30 mouse cellular contexts compared by ENCODE assay signal in genomic region chr13:56236194-56236593, GRCm38 (mm10). TPM values are rescaled to one million over a fixed set of nuclear protein-coding genes. Genes with fewer than 3 reads are reported as not detected.
DNase-seq lines count a peak whose midpoint lies in the region; ATAC-seq and TF ChIP-seq lines count a peak whose summit lies in the region.
"Had no signal": no experiment of that assay in that cellular context is flagged by ENCODE, and none has a peak within 500 bp of the region (broad histone marks: within the 10 kb centered on the region; RNA-seq: fewer than 3 reads in every experiment).

No protein-coding gene starts in this region.

- DNase-seq in ES-CJ7 (ENCODE audit: low read depth, low spot score): peak; percentile 58
- peak; percentile 56 for DNase-seq in R1 (ENCODE audit: low read depth, low spot score)
- DNase-seq in ZHBTc4 (ENCODE audit: low read depth, low spot score): peak; percentile 63
- DNase-seq in adrenal gland, adult 8-10 months: no peak
- DNase-seq: adrenal gland, adult 2 months; adrenal gland, postnatal 10 days; adrenal gland, postnatal 14 days; adrenal gland, postnatal 25 days; adrenal gland, postnatal 36 days; B cell, adult 2 months; cerebellum, adult 11 months; cerebellum, adult 11-12 months; cerebellum, adult 18-20 months; cerebellum, adult 2 months; cerebellum, adult 8-10 months; cerebellum, adult 9-10 months; cerebellum, adult 9-11 months had no signal

- no peak for ATAC-seq in neural tube, embryonic 15.5 days (ENCODE audit: low FRiP score)
- no peak for ATAC-seq in liver, embryonic 12.5 days
- ATAC-seq in midbrain, embryonic 15.5 days (replicated peaks): no peak
- ATAC-seq: activated CD4-positive, CD25-positive, alpha-beta regulatory T cell, adult 4 months; CD4-positive, CD25-positive, alpha-beta regulatory T cell, adult 4 months; Patski had no signal

- peak; percentile 72; the same call in 1 of the 2 replicates for TF ChIP-seq EP300 in ES-Bruce4 (IDR thresholded peaks at IDR 0.05; ENCODE audit: insufficient read depth, low read depth, low read length)

- no peak overlapping the region for H3K4me3 ChIP-seq in ES-Bruce4 (ENCODE audit: low read depth, low read length)
- no peak overlapping the region for H3K4me3 ChIP-seq in neural tube, embryonic 15.5 days (replicated peaks)
- H3K4me3 ChIP-seq in liver, embryonic 12.5 days: no peak overlapping the region
- H3K4me3 ChIP-seq in midbrain, embryonic 15.5 days: no peak overlapping the region

- 27% methylated on average over 7 of the region's 7 CpGs for WGBS in neural tube, embryonic 15.5 days
- WGBS in liver, embryonic 12.5 days (ENCODE audit: insufficient replicate concordance): 29% methylated on average over 7 of the region's 7 CpGs
- 10% methylated on average over 7 of the region's 7 CpGs for WGBS in midbrain, embryonic 15.5 days

- H3K9ac ChIP-seq in ES-Bruce4 (ENCODE audit: low read depth, poor library complexity, severe bottlenecking): no peak overlapping the region
- no peak overlapping the region for H3K9ac ChIP-seq in neural tube, embryonic 15.5 days (replicated peaks)
- H3K9ac ChIP-seq in liver, embryonic 12.5 days: no peak overlapping the region
- H3K9ac ChIP-seq in midbrain, embryonic 15.5 days: no peak overlapping the region

- H3K27ac ChIP-seq in ES-Bruce4 (ENCODE audit: insufficient read depth, low read length): no peak overlapping the region
- no peak overlapping the region for H3K27ac ChIP-seq in neural tube, embryonic 15.5 days (replicated peaks)
- H3K27ac ChIP-seq in liver, embryonic 12.5 days: no peak overlapping the region
- no peak overlapping the region for H3K27ac ChIP-seq in midbrain, embryonic 15.5 days

- TF ChIP-seq CTCF in ES-Bruce4 (IDR thresholded peaks at IDR 0.05; ENCODE audit: low read depth, low read length): no peak

- H3K27me3 ChIP-seq in ES-Bruce4 (ENCODE audit: control insufficient read depth, insufficient read depth, low read length, poor library complexity, severe bottlenecking): no peaks in the 10 kb centered on the region
- H3K27me3 ChIP-seq in neural tube, embryonic 15.5 days (replicated peaks): peaks cover 60% of the 10 kb centered on the region
- H3K27me3 ChIP-seq in liver, embryonic 12.5 days (replicated peaks): peaks cover 34% of the 10 kb centered on the region
- H3K27me3 ChIP-seq in midbrain, embryonic 15.5 days (replicated peaks): peaks cover 50% of the 10 kb centered on the region
- H3K27me3 ChIP-seq: CH12.LX had no signal

- H3K4me1 ChIP-seq in ES-Bruce4 (ENCODE audit: control insufficient read depth, insufficient read depth, low read length): peaks cover 2% of the 10 kb centered on the region
- no peaks in the 10 kb centered on the region for H3K4me1 ChIP-seq in neural tube, embryonic 15.5 days
- H3K4me1 ChIP-seq in liver, embryonic 12.5 days: no peaks in the 10 kb centered on the region
- H3K4me1 ChIP-seq in midbrain, embryonic 15.5 days: peaks cover 7% of the 10 kb centered on the region

- H3K9me3 ChIP-seq in ES-Bruce4 (replicated peaks; ENCODE audit: control insufficient read depth, insufficient read depth, low read length, poor library complexity, severe bottlenecking): no peaks in the 10 kb centered on the region
- H3K9me3 ChIP-seq in neural tube, embryonic 15.5 days (replicated peaks): no peaks in the 10 kb centered on the region
- no peaks in the 10 kb centered on the region for H3K9me3 ChIP-seq in liver, embryonic 12.5 days (replicated peaks)
- no peaks in the 10 kb centered on the region for H3K9me3 ChIP-seq in midbrain, embryonic 15.5 days

- H3K4me2 ChIP-seq in neural tube, embryonic 15.5 days: no peak overlapping the region
- no peak overlapping the region for H3K4me2 ChIP-seq in liver, embryonic 12.5 days
- no peak overlapping the region for H3K4me2 ChIP-seq in midbrain, embryonic 15.5 days

- no peaks in the 10 kb centered on the region for H3K36me3 ChIP-seq in ES-Bruce4 (ENCODE audit: control insufficient read depth, insufficient read depth, low read length, poor library complexity, severe bottlenecking)
- no peaks in the 10 kb centered on the region for H3K36me3 ChIP-seq in neural tube, embryonic 15.5 days
- no peaks in the 10 kb centered on the region for H3K36me3 ChIP-seq in liver, embryonic 12.5 days
- H3K36me3 ChIP-seq in midbrain, embryonic 15.5 days (replicated peaks): no peaks in the 10 kb centered on the region
- H3K36me3 ChIP-seq: G1E had no signal

- TF ChIP-seq POLR2A in ES-Bruce4 (IDR thresholded peaks at IDR 0.05; ENCODE audit: insufficient read depth, low read length): no peak

RNA-seq across cellular contexts. Expression of gene Neurog1, which starts 15.8 kb away (rescaled TPM):
- 0.36 TPM in 1 of 2 replicates, not detected in the other for polyA plus RNA-seq in ES-Bruce4 (2011; ENCODE audit: insufficient read depth, insufficient read length, low read depth, missing spikeins)
- polyA plus RNA-seq in neural tube, embryonic 15.5 days (2015; fragmentation: Nextera tagmentation; extraction: Ambion mirVana): 0.18 TPM in 1 of 2 replicates, not detected in the other
- not detected for total RNA-seq in adrenal gland, adult 8-10 months (2022)
- polyA plus RNA-seq in liver, embryonic 12.5 days (2016; fragmentation: Nextera tagmentation; extraction: Ambion mirVana): not detected in 2 replicates
- polyA plus RNA-seq in midbrain, embryonic 15.5 days (2015; fragmentation: Nextera tagmentation; extraction: Ambion mirVana): 3.9 and 6.1 TPM in 2 replicates
- total RNA-seq: adrenal gland, adult 18-20 months; adrenal gland, adult 2 months; adrenal gland, postnatal 10 days; adrenal gland, postnatal 14 days; adrenal gland, postnatal 25 days; adrenal gland, postnatal 36 days; adrenal gland, postnatal 4 days; CH12.LX; MEL had no signal
- polyA plus RNA-seq: activated CD4-positive, CD25-positive, alpha-beta regulatory T cell, adult 4 months; adrenal gland, adult 2 months; C2C12; CD4-positive, CD25-positive, alpha-beta regulatory T cell, adult 4 months; cerebellum, adult 2 months; G1E had no signal

RNA-seq across cellular contexts. Expression of gene Tifab, which starts 57.5 kb away (rescaled TPM):
- polyA plus RNA-seq in ES-Bruce4 (2011; ENCODE audit: insufficient read depth, insufficient read length, low read depth, missing spikeins): 0.18 TPM in 1 of 2 replicates, not detected in the other
- polyA plus RNA-seq in neural tube, embryonic 15.5 days (2015; fragmentation: Nextera tagmentation; extraction: Ambion mirVana): 1.1 and 2.3 TPM in 2 replicates
- 1 to 10 TPM; 1.9 to 5.3 (median 4.4) TPM for total RNA-seq in adrenal gland, adult 8-10 months (2022)
- 4.7 and 5.0 TPM in 2 replicates for polyA plus RNA-seq in liver, embryonic 12.5 days (2016; fragmentation: Nextera tagmentation; extraction: Ambion mirVana)
- 0.96 and 1.2 TPM in 2 replicates for polyA plus RNA-seq in midbrain, embryonic 15.5 days (2015; fragmentation: Nextera tagmentation; extraction: Ambion mirVana)
- total RNA-seq: MEL had no signal
- polyA plus RNA-seq: C2C12, G1E, Patski had no signal
